Mouse (Mus musculus): ENCODE data around the gene Wdr46. TPM values are rescaled to one million over a fixed set of nuclear protein-coding genes. Genes with fewer than 3 reads are reported as not detected.
"Not testable (repeated sequence)": the region's sequence is repeated elsewhere in the genome, so short reads cannot be mapped to it uniquely, and the experiment has no call there.

Wdr46 gene
- polyA plus RNA-seq, 1 experiment from 2014 or later: 29.4 TPM

DNA sequence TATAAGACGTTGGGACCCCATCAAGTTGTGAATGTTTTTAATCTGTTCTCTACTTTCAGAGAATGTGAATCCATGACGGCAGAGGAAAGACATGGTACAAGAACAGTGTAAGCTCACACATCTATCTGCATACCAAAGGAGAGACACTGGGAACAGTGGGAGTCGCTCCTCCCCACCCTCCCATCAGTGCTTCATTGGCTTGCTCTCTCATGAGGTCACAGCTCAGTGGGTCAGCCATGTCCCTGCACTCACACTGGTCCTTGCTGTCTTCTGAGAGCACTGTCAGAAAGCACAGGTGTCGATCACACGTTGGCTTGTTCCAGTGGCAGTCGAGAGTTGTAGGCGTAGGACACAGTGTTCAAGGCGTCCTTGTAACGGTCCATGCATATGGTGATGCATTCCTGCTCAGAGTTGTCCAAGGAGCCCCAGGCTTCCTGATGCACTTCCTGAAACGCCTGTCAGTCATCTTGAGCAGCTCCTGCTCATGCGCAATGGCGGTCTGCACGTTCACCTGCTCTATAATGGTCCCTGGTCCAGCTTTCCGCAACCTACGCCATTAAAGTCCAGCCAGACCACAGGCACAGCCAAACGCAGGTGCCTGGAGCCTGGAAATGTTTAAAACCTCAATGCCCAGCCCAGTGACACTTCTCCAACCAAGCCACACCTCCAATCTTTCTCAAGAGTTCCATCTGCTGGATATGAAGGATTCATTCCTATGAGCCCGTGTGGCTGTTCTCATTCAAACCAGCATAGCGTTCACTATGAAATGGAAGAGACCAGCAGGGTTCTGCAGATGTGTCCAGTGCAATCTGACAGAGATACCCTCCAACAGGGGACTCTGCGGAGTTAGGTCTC lies 39.9 kb downstream of the Wdr46 start:
- Histone ChIP-seq H3K9ac (replicated peaks; ENCODE audit: low read depth, low read length) (peak overlapping the region; percentile 39; the same call in 1 of the 2 replicates), H3K4me3 (replicated peaks; ENCODE audit: low read length) (peak overlapping the region; percentile 0; the same call in 1 of the 2 replicates), H3K4me2 (ENCODE audit: low read length) (peak overlapping the region; percentile 35; the same call in 1 of the 2 replicates)

GRCm38 (mm10) chr17:33981192-33981909 lies 40.9 kb downstream of the Wdr46 start:
- under 1% methylated on average over 27 of the region's 27 CpGs for WGBS
- peak; percentile 96 for ATAC-seq
- peak overlapping the region; percentile 91 for H3K27ac ChIP-seq (ENCODE audit: low read length)
- H3K4me1 ChIP-seq (replicated peaks; ENCODE audit: control insufficient read depth, insufficient read depth, low read length): peaks cover 19% of the 10 kb centered on the region
- H3K9me3 ChIP-seq (ENCODE audit: control insufficient read depth, low read length); H3K36me3 ChIP-seq (ENCODE audit: control insufficient read depth, insufficient read depth): not testable (repeated sequence)
- H3K4me2 ChIP-seq (ENCODE audit: low read length): peak overlapping the region; percentile 51
- H3K27me3 ChIP-seq (replicated peaks; ENCODE audit: control insufficient read depth, insufficient read depth, low read length): peaks cover 37% of the 10 kb centered on the region
- H3K9ac ChIP-seq (replicated peaks; ENCODE audit: low read depth, low read length): peak overlapping the region; percentile 60
- H3K4me3 ChIP-seq (replicated peaks; ENCODE audit: low read length): peak overlapping the region; percentile 49

More for the DNA sequence above, 39.9 kb downstream of the Wdr46 start:
- H3K27me3 ChIP-seq (replicated peaks; ENCODE audit: control insufficient read depth, insufficient read depth, low read length): peaks cover 39% of the 10 kb centered on the region
- no peaks in the 10 kb centered on the region for H3K9me3 ChIP-seq (ENCODE audit: control insufficient read depth, low read length)
- WGBS: 81% methylated on average over 19 of the region's 19 CpGs
- H3K4me1 ChIP-seq (replicated peaks; ENCODE audit: control insufficient read depth, insufficient read depth, low read length): peaks cover 19% of the 10 kb centered on the region
- H3K27ac ChIP-seq (ENCODE audit: low read length): peak overlapping the region; percentile 34
- ATAC-seq: peak; percentile 3; the same call in 1 of the 2 replicates
- no peaks in the 10 kb centered on the region for H3K36me3 ChIP-seq (ENCODE audit: control insufficient read depth, insufficient read depth)

DNA sequence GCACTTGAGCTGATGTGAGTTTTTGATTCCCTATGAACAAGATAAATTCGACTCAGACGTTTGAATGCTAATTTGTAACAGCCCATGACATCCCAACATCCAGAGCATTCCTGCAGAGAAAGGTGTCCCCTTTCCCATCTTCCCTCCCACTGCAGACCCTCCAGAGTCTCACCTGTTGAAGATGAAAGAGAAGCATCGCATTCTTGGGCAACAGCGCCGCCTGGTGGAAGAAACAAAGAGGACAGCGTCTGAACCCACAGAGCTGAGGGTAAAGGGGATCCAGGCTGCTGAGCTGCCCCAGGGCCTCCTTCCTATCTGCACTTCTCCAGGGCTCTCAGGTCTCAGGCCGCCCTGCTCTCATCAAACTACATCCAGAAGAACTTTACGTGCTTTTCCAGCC lies 41.7 kb downstream of the Wdr46 start:
- Histone ChIP-seq H3K27me3 (replicated peaks; ENCODE audit: control insufficient read depth, insufficient read depth, low read length) (peaks cover 30% of the 10 kb centered on the region), H3K4me1 (replicated peaks; ENCODE audit: control insufficient read depth, insufficient read depth, low read length) (peaks cover 19% of the 10 kb centered on the region), H3K4me3 (replicated peaks; ENCODE audit: low read length) (peak overlapping the region; percentile 49), H3K4me2 (ENCODE audit: low read length) (peak overlapping the region; percentile 51)
- H3K9me3 ChIP-seq (ENCODE audit: control insufficient read depth, low read length); H3K36me3 ChIP-seq (ENCODE audit: control insufficient read depth, insufficient read depth); ATAC-seq; H3K9ac ChIP-seq (replicated peaks; ENCODE audit: low read depth, low read length); H3K27ac ChIP-seq (ENCODE audit: low read length): not testable (repeated sequence)
- WGBS: 8% methylated on average over 8 of the region's 8 CpGs

DNA sequence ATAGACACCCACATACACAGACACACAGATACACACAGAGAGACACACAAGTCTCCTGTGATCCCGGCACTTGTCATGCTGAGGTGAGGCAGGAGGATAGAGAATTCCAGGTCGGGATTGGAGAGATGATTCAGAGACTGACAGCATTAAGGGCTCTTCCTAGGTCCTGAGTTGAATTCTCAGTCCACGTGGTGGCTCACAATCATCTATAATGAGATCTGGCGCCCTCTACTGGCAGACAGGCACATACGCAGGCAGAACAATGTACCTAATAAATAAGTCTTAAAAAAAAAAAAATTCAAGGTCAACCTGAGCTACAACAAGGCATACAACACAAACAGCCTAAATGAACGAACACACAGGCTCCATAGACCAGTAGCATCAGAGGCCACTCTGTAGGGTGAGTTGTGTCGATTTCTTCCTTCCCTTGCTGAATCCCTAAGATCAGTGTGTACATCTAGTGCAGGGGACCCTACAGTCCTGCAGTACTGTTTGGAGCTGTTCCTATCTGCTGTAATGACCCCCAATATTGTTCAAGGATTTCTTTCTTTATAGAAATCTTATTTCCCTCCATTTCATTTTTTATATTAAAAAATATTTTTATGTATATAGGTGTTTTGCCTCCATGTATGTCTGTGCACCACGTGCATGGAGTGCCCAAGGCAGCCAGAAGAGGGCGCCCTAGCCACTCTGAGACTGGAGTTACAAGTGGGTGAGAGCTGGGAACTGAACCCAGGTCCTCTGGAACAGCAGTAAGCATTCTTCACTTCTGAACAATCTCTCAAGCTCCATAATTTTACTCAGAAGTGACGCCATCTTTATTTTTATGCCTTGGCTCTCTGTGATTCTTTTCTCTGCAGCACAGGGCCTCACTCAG lies 51.6 kb downstream of the Wdr46 start:
- H3K4me2 ChIP-seq (ENCODE audit: low read length): no peak overlapping the region
- H3K9ac ChIP-seq (replicated peaks; ENCODE audit: low read depth, low read length): no peak overlapping the region
- H3K4me3 ChIP-seq (replicated peaks; ENCODE audit: low read length): no peak overlapping the region
- no peak overlapping the region for H3K27ac ChIP-seq (ENCODE audit: low read length)
- H3K36me3 ChIP-seq (ENCODE audit: control insufficient read depth, insufficient read depth): no peaks in the 10 kb centered on the region
- 31% methylated on average over 10 of the region's 10 CpGs for WGBS
- H3K9me3 ChIP-seq (ENCODE audit: control insufficient read depth, low read length): no peaks in the 10 kb centered on the region
- 0 out of 2 replicates have a peak, but pooled peaks have one; percentile 40 for ATAC-seq
- no peaks in the 10 kb centered on the region for H3K4me1 ChIP-seq (replicated peaks; ENCODE audit: control insufficient read depth, insufficient read depth, low read length)
- 0 out of 2 replicates have a peak, but pooled peaks cover 4% of the 10 kb centered on the region for H3K27me3 ChIP-seq (replicated peaks; ENCODE audit: control insufficient read depth, insufficient read depth, low read length)

DNA sequence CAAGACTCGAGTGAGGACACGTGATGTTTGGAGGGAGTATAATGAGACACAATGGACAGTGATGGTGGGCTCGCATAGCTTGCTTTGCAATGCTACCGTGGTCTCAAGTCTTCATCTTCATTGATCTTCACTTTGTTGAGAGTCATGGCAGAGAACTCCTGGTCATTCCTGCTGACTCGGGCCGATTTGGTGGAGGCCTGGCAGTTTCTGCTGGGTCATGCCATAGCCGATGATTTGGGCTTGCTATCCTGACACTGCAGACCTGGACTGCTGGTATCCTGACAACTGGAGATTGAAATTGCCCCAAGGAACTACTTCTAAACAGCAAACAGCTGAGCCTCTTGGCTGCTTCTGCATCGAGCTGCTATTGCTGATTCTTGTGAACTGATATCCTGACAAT lies 54.5 kb downstream of the Wdr46 start:
- H3K27me3 ChIP-seq (replicated peaks; ENCODE audit: control insufficient read depth, insufficient read depth, low read length): 0 out of 2 replicates have a peak, but pooled peaks cover 4% of the 10 kb centered on the region
- no peak overlapping the region for H3K4me2 ChIP-seq (ENCODE audit: low read length)
- H3K4me1 ChIP-seq (replicated peaks; ENCODE audit: control insufficient read depth, insufficient read depth, low read length): peaks cover 6% of the 10 kb centered on the region
- H3K9ac ChIP-seq (replicated peaks; ENCODE audit: low read depth, low read length): no peak overlapping the region
- no peak overlapping the region for H3K27ac ChIP-seq (ENCODE audit: low read length)
- no peak for ATAC-seq
- H3K4me3 ChIP-seq (replicated peaks; ENCODE audit: low read length): no peak overlapping the region
- H3K36me3 ChIP-seq (ENCODE audit: control insufficient read depth, insufficient read depth): no peaks in the 10 kb centered on the region
- no peaks in the 10 kb centered on the region for H3K9me3 ChIP-seq (ENCODE audit: control insufficient read depth, low read length)
- WGBS: 93% methylated on average over 8 of the region's 8 CpGs

DNA sequence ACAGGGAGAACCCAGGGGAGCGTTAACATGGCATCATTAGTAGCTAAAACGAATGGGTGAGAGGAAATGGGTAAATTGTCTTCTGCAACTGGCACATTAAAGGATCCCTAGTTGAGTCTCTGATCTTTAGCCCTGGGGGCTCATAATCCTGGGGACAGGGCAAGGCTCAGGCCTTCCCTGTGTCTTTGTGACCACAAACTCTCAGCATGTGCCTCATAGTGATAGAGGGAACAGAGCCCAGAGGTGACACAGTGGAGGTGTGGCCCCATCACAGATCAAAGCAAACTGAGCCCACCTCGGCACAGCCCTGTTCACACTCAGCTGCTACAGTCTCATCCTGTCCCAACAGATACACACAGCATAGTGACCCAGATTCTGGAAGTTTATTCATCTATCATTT lies 55.2 kb downstream of the Wdr46 start:
- Histone ChIP-seq H3K4me3 (replicated peaks; ENCODE audit: low read length) (no peak overlapping the region), H3K27me3 (replicated peaks; ENCODE audit: control insufficient read depth, insufficient read depth, low read length) (0 out of 2 replicates have a peak, but pooled peaks cover 4% of the 10 kb centered on the region), H3K9me3 (ENCODE audit: control insufficient read depth, low read length) (no peaks in the 10 kb centered on the region), H3K4me2 (ENCODE audit: low read length) (no peak overlapping the region), H3K9ac (replicated peaks; ENCODE audit: low read depth, low read length) (no peak overlapping the region), H3K4me1 (replicated peaks; ENCODE audit: control insufficient read depth, insufficient read depth, low read length) (peaks cover 10% of the 10 kb centered on the region), H3K36me3 (ENCODE audit: control insufficient read depth, insufficient read depth) (no peaks in the 10 kb centered on the region), H3K27ac (ENCODE audit: low read length) (no peak overlapping the region)
- WGBS: 80% methylated on average over 3 of the region's 3 CpGs
- no peak for ATAC-seq

GRCm38 (mm10) chr17:33997025-33997424 lies 56.6 kb downstream of the Wdr46 start:
- not testable (repeated sequence) for H3K27ac ChIP-seq (ENCODE audit: low read length); H3K9ac ChIP-seq (replicated peaks; ENCODE audit: low read depth, low read length); H3K36me3 ChIP-seq (ENCODE audit: control insufficient read depth, insufficient read depth); H3K9me3 ChIP-seq (ENCODE audit: control insufficient read depth, low read length); H3K27me3 ChIP-seq (replicated peaks; ENCODE audit: control insufficient read depth, insufficient read depth, low read length); H3K4me2 ChIP-seq (ENCODE audit: low read length); ATAC-seq; H3K4me1 ChIP-seq (replicated peaks; ENCODE audit: control insufficient read depth, insufficient read depth, low read length); H3K4me3 ChIP-seq (replicated peaks; ENCODE audit: low read length)
- whole genome bisulfite sequencing: 91% methylated on average over 2 of the region's 2 CpGs

DNA sequence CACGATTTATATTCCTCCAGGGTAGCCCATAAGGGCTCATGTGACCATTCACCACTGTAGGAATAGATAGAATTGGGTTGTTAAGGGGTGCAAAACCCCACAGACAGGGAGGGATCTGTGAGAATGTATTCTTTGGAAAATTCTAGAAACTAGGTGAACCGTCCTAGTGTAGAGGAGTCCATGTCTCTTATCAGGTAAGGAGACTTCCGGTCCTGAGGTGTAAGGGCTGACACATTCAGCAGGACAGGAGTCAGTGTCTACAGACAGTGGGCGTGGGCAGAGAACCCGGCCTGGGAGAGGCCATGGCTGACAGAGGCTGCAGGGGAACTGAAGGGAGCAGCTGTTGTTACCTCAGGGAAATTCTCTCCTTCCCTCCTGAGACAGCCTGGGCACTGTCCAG lies 58.2 kb downstream of the Wdr46 start:
- H3K9me3 ChIP-seq (ENCODE audit: control insufficient read depth, low read length); ATAC-seq; H3K36me3 ChIP-seq (ENCODE audit: control insufficient read depth, insufficient read depth); H3K4me3 ChIP-seq (replicated peaks; ENCODE audit: low read length); H3K9ac ChIP-seq (replicated peaks; ENCODE audit: low read depth, low read length); H3K4me1 ChIP-seq (replicated peaks; ENCODE audit: control insufficient read depth, insufficient read depth, low read length); H3K27me3 ChIP-seq (replicated peaks; ENCODE audit: control insufficient read depth, insufficient read depth, low read length); H3K27ac ChIP-seq (ENCODE audit: low read length); H3K4me2 ChIP-seq (ENCODE audit: low read length): not testable (repeated sequence)
- WGBS: 70% methylated on average over 5 of the region's 5 CpGs

All from forebrain, embryonic 16.5 days (tissue).